Mouse (Mus musculus) CD4-positive helper T cell, adult 2 months (primary cell): ENCODE data around the gene Slc12a4.
"Not testable (repeated sequence)": the region's sequence is repeated elsewhere in the genome, so short reads cannot be mapped to it uniquely, and the experiment has no call there.

ENCODE experiments used
- DNase-seq: peaks from one replicate; pipeline ENCODE4 v3.0.0-alpha.2; 2012; ENCODE audit warnings: low read depth, missing footprints, low spot score

The Slc12a4 gene

DNA sequence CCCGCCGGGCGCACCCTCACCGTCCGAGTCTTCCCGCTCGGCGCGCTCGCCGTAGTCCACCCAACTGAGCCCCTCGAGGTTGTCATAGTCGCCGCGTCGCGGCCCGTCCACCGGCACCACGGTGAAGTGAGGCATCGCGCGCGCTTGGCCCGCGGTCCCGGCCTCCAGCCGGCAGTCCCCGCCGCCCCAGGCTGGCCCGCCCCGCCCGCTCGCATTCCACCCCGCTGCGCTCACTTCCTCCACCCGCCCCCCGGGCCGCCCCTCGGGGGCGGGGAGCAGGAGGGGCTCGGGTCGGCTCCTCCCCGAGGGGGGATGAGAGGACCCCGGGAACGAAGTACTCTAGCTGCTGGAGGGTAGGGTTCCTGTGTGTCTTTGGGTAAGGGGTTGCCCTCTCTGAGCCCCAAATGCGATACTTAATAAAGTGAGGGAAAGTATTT is at the start of gene Slc12a4:
TSS of gene Slc12a4 (minus strand) at position 193 of the 437 bp plus-strand sequence.
- DNase-seq = peak; percentile 79

DNA sequence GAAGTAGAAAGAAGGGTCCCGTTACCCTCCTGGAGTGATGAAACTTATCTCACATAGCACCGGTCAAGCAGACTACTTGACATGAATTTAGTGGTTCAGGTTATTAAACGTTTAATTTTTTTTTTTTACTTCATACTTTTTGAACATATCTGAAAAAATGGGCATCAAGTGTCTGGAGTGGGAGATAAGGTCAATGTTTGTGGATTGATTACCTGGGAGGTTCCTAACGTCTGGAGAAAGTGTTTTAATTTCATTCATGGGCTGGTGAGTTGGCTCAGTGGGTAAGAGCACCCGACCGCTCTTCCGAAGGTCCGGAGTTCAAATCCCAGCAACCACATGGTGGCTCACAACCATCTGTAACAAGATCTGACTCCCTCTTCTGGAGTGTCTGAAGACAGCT is 46.3 kb upstream of the Slc12a4 start:
- DNase-seq = not testable (repeated sequence)

DNA sequence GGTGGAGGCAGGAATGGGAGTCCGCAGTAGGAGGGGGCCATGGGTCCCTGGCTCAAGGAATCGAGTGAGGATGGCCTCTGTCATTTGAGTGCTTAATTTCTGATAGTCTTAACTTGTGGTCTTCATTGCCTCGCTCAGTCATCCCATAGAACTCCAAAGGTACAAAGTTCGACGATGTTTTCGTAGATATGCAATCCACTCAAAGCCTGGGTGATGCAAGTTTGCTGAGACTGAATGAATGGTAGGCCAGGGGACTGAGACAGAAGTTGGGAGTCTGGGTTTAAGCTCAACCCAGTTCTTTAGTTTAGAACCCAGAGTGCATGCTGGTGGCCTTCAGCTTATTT is 45.7 kb upstream of the Slc12a4 start, which contains the start of gene Ddx28:
TSS of gene Ddx28 (minus strand) at position 240 of the 344 bp plus-strand sequence.
- DNase-seq = no peak

DNA sequence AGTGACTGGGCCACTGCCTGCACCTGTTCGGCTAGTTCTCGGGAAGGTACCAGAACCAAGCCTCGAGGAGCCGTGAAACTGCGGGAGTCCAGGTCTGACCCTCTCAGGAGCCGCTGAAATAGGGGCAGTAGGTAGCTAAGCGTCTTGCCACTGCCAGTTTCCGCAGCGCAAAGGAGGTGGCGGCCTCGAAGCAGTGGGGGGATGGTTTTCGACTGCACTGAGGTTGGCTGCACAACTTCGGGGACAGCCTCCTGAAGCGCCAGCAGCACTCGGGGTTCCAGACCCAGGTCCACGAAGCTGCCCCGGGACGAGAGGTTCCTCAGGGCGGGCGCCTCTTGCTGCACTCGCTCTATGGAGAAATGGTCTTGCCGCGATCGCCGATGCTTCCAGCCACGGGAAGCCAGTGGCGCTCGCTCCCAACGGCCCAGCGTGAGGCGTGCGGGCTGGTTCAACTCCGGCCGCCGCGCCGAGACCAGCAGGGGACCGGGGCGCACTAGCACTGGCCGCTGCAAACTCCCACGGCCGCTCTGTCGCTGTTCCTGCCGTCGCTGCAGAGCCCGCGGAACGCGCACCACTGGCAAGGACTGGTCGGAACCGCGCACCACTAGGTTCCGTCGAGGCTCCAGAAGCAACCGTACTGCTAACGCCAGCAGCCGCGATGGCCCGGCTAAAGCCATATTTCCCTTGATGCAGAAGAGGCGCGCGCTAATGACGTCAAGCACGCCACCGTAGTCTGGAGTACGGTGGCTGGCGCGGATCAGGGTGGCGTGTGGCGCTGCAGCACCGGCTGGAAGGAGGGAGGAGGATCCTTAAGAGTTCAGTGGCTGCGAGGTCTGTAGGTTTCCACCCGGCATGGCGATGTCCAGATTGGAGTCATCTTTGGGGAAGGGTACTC is 45.1 kb upstream of the Slc12a4 start:
- DNase-seq = peak; percentile 93

DNA sequence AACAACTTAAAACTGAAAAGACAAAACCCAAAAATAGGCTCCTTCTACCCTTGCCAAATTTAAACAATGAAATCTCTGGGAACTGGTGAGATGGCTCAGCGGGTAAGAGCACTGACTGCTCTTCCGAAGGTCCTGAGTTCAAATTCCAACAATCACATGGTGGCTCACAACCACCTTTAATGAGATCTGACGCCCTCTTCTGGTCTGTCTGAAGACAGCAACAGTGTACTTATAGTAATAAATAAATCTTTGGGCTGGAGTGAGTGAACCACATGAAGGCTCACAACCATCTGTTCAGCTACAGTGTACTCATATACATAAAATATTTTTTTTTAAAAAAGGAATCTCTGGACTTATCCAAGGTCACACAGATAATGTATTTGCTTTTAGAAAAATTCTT is 42.0 kb upstream of the Slc12a4 start:
- peak; percentile 26 for DNase-seq

DNA sequence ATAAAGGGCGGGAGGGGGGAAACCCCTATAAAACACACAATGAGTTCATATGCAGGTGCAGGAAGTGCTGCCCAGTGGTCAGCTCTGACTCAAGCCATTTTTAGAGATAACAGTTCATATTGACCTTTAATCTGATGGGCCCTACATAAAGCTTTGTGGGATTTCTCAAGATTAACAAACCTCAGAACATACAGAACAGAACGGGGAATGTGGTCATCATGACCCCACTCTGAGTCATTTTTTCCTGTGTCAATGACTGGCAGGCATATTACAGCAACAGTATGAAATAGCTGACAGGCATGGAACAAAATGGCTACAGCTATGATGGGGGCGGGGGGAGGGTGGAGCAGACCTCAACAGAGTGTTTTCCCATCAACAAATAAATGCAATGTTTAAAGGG is 41.2 kb upstream of the Slc12a4 start:
- peak; percentile 87 for DNase-seq

DNA sequence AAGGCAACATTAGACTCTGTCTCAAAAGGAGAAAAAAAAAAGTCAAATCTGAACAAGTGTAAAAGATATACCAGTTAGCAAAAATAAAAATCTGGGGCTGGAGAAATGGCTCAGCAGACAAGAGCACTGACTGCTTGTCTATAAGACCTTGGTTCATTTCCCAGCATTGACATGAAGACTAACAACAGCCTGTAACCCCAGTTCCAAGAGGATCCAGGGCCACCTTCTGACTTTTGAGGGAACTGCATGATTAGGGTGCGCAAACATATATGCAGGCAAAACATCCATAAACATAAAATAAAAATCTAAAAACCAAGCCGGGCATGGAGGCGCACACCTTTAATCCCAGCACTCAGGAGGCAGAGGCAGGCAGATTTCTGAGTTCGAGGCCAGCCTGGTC is 40.5 kb upstream of the Slc12a4 start:
- peak; percentile 22 for DNase-seq

DNA sequence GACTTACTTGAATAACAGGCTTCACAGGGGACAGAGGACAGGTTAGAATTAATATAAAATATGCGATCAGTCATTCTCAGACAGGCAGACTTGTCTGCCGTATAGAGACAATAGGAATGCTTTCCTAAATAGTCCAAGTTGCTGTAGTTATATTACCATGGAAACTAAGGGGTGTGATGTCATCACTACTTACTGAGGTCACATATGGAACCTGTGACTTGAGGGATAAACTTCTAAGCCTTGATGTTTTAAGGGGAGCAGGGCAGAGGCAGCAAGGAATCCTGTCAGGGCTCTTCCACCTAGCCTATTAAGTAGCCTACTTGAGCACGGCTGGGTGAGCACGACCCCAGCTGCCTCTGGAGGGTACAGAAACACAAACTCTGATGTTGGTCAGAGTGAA is 40.0 kb upstream of the Slc12a4 start, which contains the start of gene Dpep2nb:
TSS of gene Dpep2nb (minus strand) at position 101 of the 400 bp plus-strand sequence.
- no peak for DNase-seq

DNA sequence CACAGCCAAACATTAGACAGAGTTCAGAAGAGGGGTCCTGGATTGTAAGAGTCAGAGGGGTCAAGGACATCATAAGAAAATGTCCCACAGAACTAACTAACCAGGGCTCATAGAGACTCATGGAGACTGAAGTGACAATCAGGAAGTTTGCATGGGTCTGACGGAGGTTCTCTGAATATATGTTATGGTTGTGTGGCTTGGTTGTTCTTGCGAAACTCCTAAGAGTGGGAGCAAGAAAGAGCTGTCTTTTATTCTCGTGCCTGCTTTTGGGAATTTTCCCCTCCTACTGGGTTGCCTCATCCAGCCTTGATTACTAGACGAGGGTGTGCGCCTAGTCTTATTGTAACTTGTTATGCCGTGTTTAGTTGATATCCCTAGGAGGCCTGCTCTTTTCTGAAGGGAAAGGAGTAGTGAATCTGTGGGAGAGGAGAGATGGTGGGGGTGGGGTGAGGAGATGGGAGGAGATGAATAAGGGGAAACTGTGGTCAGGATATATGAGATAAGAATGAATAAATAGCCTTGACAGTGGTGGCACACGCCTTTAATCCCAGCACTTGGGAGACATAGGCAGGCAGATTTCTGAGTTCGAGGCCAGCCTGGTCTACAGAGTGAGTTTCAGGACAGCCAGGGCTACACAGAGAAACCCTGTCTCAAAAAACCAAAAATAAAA is 38.8 kb upstream of the Slc12a4 start:
- no peak for DNase-seq

DNA sequence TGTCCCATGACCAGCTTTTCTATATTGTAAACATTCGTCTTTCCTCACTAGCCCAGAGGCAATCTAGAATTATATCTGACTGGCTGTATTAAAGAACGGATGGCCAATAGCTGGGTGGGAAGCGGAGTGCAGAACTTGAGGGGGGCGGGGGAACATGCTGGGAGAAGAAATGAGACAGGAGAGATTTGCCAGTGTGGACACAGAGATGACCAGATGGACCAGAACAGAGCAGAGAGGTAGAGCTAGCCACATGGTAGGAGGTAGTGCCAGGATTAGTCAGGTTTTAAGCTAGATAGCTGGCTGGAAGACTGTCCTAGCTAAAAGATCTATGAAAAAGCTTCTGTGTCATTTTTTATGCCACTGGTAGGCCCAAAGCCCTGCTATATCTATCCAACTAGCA is 36.0 kb upstream of the Slc12a4 start:
- no peak for DNase-seq

DNA sequence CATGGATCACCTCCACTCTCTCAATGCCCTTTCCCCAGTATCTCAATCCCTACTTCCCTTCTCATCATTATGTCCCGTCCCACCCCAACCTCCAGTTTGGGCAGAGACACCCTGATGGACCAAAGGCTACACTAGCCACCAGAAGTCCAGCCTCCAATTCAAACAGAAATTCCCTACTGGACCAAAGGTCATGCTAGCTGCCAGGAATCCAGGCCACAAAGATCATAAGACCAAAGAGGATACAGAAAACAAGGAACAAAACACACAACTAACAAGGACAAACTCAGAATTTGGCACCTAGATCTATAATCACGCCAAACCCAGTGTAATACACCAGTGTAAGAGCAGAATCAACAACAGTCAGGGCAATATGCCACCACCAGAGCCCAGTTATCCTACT is 33.1 kb upstream of the Slc12a4 start:
- no peak for DNase-seq

DNA sequence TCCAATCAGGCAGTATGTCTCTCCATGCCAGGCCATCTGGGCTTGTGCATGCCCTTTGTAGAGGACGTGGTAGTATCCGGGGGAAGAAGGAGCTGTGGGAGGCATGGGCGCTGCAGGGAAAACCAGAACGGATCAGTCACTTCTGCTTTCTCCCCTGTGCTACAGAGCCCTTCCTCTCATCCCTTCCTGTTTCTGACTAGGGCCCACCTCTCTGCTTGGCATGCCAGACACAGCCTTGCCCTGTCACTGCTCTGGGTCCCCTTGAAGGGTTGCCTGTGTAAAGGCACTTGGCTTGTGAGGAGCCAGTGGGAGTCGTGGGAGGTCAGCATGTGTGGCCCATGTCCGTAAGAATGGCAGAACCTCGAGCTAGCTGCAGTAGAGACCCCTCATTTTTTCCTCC is 30.5 kb upstream of the Slc12a4 start:
- no peak for DNase-seq

DNA sequence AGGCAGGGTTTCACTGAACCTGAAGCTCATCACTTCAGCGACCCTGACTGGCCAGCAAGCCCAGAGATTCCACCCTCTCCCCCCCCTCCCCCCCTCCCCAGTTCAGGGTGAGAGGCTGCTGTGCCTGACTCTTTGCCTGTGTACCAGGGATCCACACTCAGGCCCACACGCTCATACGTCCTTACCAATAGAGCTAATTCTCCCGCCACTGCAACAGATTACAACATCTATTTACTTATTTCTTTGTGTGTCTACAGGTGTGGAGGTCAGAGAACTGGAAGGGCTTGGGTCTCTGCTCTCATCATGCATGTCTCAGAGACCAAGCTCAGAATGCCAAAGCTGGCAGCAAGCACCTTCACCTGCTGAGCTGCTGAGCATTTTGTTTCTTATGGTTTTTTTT is 27.3 kb upstream of the Slc12a4 start:
- DNase-seq = no peak

DNA sequence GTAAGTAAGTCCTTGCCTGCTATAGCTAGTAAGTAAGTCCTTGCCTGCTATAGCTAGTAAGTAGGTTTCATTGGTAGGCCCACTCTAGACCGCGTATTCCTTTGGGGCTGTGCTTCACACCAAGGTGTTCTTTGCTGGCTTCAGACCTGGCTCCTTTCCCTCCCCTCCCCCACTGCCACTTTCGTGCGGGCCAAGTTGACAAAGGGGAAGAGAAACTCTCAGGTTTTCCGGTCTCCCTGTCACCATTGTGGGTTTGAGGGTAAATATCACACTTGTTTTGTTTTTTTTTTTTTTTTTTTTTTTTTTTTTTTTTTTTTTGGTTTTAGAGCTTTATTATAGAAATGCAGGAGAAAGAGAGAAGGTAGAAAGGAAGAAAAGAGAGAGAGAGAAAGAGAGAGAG is 26.6 kb upstream of the Slc12a4 start:
- peak; percentile 79 for DNase-seq

DNA sequence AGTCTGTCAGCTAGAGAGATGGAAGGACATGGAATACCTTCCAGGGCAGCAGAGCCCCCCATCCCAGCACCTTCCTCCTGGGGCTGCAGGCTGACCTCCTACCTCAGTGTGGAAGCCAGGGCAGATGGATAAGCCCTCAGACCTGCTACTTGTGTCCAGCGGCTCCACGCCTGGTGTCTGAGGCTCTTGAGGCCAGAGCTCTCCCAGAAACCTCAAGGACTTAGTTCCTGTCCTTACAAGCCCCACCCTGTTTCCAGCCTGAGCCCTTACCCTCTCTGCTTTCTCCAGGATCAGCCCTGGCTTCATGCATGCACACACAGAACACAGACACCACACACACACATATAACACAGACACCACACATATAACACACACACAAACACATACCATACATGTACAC is 25.6 kb upstream of the Slc12a4 start:
- DNase-seq = peak; percentile 16

DNA sequence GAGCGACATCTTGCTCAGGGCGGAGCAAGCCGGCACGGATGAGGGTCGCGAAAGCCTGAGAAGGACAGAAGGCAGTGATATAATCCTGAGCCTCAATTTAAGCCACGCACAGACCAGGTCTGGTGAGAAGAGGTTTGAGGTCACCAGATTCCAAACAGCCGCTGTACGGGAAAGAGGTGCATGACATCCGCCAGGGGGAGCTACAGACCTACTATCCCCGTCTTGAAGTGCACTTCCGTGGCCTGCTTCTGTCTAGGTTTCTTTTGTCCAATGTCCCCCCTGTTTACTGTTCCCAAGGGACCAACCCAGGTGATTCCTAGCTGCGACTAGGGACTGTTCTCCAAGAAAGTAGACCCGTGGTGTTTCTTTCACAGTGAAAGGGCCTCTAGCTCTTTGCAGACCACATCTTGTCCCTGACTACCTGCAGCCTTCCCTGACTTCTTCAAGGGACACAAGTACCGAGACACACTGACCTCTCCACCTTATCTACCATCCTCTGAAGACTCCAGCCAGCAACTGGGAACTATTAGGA is 25.0 kb upstream of the Slc12a4 start, which contains the start of gene Dus2:
TSS of gene Dus2 (plus strand) at position 482 of the 532 bp plus-strand sequence.
- DNase-seq = peak; percentile 85

DNA sequence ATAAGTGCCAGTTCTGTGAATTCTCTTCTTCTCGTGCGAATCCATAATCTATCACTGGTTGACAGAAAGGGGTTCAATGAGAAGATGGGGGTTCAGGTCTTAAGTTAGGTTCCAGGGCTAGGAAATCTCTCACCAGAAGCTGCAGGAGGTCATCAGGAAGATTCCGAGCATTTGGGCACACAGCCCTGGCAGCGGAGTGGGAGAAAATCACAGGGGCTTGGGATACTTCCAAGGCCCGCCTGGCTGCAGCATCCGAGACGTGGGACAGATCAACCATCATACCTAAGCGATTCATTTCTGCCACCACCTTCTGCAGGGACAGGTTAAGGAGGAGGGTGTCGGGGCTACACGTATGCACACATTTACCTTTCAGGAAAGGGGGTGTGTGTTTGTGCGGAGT is 22.6 kb upstream of the Slc12a4 start:
- DNase-seq = no peak

DNA sequence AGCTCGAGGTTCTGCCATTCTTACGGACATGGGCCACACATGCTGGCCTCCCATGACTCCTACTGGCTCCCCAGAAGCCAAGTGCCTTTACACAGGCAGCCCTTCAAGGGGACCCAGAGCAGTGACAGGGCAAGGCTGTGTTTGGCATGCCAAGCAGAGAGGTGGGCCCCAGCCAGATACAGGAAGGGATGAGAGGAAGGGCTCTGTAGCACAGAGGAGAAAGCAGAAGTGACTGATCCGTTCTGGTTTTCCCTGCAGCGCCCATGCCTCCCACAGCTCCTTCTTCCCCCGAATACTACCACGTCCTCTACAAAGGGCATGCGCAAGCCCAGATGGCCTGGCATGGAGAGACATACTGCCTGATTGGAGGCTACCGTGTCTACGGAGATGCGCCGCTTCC is 17.5 kb upstream of the Slc12a4 start:
- not testable (repeated sequence) for DNase-seq

DNA sequence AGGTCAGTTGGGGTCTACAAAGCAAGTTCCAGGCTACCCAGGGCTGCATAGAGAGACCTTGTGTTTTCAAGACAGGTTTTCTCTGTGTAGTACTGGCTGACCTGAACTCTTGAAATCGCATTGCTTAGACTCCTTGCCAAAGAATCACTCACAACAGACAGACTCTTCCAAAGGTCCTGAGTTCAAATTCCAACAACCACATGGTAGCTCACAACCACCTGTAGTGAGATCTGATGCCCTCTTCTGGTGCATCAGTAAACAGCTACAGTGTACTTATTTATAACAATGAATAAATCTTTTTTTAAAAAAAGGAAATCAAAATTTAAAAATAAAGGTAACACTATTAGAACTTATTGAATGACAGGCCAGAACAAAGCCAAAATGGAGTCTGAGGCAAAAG is 15.2 kb upstream of the Slc12a4 start:
- no peak for DNase-seq

DNA sequence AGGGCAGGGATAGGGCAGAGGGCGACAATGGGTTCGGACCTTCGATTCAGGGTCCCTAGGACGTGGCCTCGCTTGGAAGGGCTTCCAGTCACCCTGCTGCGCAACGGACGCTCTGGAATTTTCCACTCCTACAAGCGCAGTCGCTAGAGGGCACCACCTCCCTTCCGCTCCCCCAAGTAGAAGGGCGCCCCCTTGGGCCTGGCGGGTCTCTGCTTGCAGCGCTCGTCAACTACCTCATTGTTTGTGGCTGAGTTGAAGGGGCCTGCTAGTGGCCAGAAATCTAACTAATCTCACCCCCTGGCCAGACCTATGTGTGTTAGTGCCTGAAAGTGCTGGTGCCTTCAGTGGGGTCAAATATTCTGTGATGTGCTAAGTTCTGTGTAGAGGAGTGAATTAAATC is 13.4 kb upstream of the Slc12a4 start, which contains the start of gene Dpep3:
TSS of gene Dpep3 (minus strand) at position 105 of the 400 bp plus-strand sequence.
- no peak for DNase-seq

DNA sequence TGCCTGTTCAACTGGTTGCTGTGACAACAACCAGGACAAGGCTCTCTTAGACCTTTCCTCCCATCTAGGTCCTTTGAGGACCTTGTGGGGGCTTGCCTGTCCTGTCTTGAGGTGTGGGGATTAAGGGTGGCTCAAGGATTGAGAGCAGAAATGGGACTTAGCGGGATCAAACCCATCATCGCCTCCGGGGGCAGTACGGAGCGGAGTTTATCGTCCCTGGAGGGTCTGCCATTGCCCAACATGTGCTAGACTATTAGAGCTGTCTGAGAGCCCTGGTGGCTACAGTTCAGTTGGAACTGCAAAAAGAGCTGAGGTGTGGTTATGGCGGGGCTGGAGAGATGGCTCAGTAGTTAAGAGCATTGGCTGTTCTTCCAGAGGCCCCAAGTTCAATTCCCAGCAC is 9.5 kb upstream of the Slc12a4 start:
- no peak for DNase-seq

DNA sequence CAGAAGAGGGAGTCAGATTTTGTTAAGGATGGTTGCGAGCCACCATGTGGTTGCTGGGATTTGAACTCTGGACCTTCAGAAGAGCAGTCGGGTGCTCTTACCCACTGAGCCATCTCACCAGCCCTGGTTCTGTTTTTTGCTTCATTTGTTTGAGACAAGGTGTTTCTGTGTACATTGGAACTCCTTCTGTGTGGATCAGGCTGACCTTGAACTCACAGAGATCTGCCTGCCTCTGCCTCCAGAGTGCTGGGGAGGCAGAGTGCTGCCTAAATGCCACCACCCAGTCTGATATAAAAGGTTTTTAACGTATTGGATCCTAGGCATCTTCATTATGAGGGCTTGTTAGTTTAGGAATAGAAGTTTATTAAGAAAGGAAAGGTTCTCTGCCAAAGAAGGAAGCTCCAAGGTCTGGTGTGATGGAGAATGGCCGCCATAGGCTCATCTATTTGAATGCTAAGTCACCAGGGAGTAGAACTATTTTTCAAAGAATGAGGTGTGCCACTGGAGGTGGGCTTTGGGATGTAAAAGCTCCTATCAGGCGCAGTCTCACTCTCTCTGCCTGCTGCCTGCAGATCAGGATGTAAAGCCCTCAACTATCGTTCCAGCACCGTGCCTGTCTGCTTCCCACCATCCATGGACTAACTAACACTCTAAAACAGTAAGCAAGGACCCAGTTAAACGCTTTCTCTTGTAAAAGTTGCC is 5.3 kb upstream of the Slc12a4 start:
- DNase-seq = no peak
